Mouse (Mus musculus) stomach, embryonic 16.5 days (tissue): ENCODE measurements around the gene Taf8. TPM values are rescaled to one million over a fixed set of nuclear protein-coding genes. Genes with fewer than 3 reads are reported as not detected.
"Not testable (repeated sequence)": the region's sequence is repeated elsewhere in the genome, so short reads cannot be mapped to it uniquely, and the experiment has no call there.

Experiments used
- ATAC-seq: fragments of 200-750 bp; cut with Nextera tagmentation; 2 replicates; pipeline ENCODE4 v1.8.0; 2017; ENCODE audit warnings: moderate number of reproducible peaks, moderate TSS enrichment; ENCODE audit not compliant: insufficient read depth, low FRiP score
- H3K27ac ChIP-seq: fragments of 300-500 bp; sonication (generic); 2 replicates; pipeline ENCODE4 v1.5.1; 2014; ENCODE audit warnings: low read length
- H3K27me3 ChIP-seq: fragments of 300-500 bp; sonication (generic); 2 replicates; pipeline ENCODE4 v1.6.1; 2014; ENCODE audit warnings: low read length, control low read depth, mixed read lengths; ENCODE audit not compliant: control insufficient read depth, insufficient read depth
- H3K36me3 ChIP-seq: fragments of 300-500 bp; sonication (generic); 2 replicates; pipeline ENCODE4 v1.6.1; 2014; ENCODE audit warnings: low read length; ENCODE audit not compliant: control insufficient read depth, insufficient read depth
- H3K4me1 ChIP-seq: fragments of 300-500 bp; sonication (generic); 2 replicates; pipeline ENCODE4 v1.6.1; 2014; ENCODE audit warnings: low read length, control low read depth, mixed read lengths; ENCODE audit not compliant: control insufficient read depth, insufficient read depth
- H3K4me2 ChIP-seq: fragments of 300-500 bp; sonication (generic); 2 replicates; pipeline ENCODE4 v1.6.1; 2014; ENCODE audit warnings: low read depth, low read length, mixed read lengths
- H3K4me3 ChIP-seq: fragments of 300-500 bp; sonication (generic); replicated peaks from 2 replicates; pipeline ENCODE4 v1.5.1; 2014; ENCODE audit warnings: mild to moderate bottlenecking, low read length
- H3K9ac ChIP-seq: fragments of 300-500 bp; sonication (generic); 2 replicates; pipeline ENCODE4 v1.6.1; 2014; ENCODE audit warnings: low read length
- H3K9me3 ChIP-seq: fragments of 300-500 bp; sonication (generic); replicated peaks from 2 replicates; pipeline ENCODE4 v1.6.1; 2016; ENCODE audit warnings: low read length, control low read depth; ENCODE audit not compliant: control insufficient read depth
- WGBS: fragments of 180-500 bp; shearing (Covaris S2); extraction: QIAGEN DNeasy Blood & Tissue Kit; methylation state at CpG from one replicate; pipeline ENCODE4 v1.1.7; 2014; 5-methylcytosine and 5-hydroxymethylcytosine counted together
- polyA plus RNA-seq: library from polyadenylated mRNA; unstranded; fragments of >200 nt; fragmentation: Nextera tagmentation; extraction: Ambion mirVana; gene quantifications from 2 replicates; pipeline ENCODE4 v1.2.1, GENCODE M21; 2015

Taf8 gene
- polyA plus RNA-seq, 1 experiment from 2014 or later = 27.3 TPM

DNA sequence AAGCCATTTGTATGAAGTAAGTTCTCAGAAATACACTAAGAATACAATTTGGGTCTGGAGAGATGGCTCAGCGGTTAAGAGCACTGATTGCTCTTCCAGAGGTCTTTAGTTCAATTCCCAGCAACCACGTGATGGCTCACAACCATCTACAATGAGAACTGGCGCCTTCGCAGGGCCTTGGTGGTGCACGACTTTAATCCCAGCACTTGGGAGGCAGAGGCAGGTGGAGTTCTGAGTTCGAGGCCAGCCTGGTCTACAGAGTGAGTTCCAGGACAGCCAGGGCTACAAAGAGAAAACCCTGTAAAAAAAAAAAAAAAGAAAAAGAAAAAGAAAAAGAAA lies 584 bp upstream of the Taf8 start:
- ATAC-seq, H3K27me3 ChIP-seq, H3K9me3 ChIP-seq, H3K9ac ChIP-seq: not testable (repeated sequence)
- Histone ChIP-seq H3K27ac (peak overlapping the region; percentile 83; the same call in 1 of the 2 replicates), H3K4me3 (0 out of 2 replicates have a peak overlapping the region, but pooled peaks have one; percentile 83), H3K36me3 (peaks cover 17% of the 10 kb centered on the region), H3K4me1 (peaks cover 30% of the 10 kb centered on the region), H3K4me2 (peak overlapping the region; percentile 95)
- 80% methylated on average over 6 of the region's 6 CpGs for WGBS

DNA sequence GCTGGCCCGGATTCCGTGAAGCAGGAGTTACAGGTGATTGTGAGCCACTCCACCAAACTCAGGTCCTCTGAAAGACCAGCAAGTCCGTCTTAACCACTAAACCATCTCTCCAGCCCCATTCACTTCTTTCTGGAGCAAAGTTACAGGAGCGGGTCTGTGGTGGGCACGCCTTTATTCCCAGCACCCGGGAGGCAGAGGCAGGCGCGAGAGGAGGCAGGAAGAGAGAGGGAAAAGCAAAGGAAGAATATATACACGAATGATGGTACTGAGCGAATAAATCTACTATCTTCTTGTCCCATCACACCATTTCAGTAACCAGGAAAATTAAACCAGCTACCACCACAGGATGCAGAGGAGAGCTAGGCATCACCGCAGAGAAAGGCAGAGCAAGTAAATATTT lies 561 bp downstream of the Taf8 start:
- Histone ChIP-seq H3K27ac (peak overlapping the region; percentile 83), H3K4me2 (peak overlapping the region; percentile 95), H3K4me3 (peak overlapping the region; percentile 83), H3K9ac (peak overlapping the region; percentile 88), H3K36me3 (peaks cover 23% of the 10 kb centered on the region), H3K4me1 (peaks cover 24% of the 10 kb centered on the region), H3K27me3 (no peaks in the 10 kb centered on the region), H3K9me3 (no peaks in the 10 kb centered on the region)
- WGBS = 4% methylated on average over 11 of the region's 11 CpGs
- ATAC-seq = no peak

DNA sequence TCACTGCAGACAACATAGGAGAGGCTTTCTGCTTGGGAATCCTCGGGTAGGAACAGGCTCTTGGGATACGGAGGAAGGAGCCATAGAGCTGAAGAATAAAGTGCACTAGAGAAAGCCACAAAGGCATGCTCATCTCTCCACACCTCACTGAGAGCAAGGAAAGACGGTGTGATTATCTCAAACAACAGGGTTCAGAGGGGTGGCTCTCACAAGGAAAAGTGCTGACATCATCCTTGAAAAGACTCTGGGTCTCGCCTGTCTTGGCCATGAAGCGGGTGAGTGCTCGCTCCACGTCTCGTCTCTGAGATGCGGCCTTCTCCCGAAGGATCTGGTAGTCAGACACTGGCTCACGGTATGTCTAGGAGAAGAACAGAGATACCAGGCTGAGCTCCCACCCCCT lies 8.0 kb downstream of the Taf8 start:
- Histone ChIP-seq H3K4me1 (no peaks in the 10 kb centered on the region), H3K9me3 (no peaks in the 10 kb centered on the region), H3K27ac (no peak overlapping the region), H3K27me3 (no peaks in the 10 kb centered on the region), H3K36me3 (peaks cover 43% of the 10 kb centered on the region), H3K4me3 (no peak overlapping the region), H3K4me2 (no peak overlapping the region), H3K9ac (no peak overlapping the region)
- 89% methylated on average over 11 of the region's 11 CpGs for WGBS
- no peak for ATAC-seq

DNA sequence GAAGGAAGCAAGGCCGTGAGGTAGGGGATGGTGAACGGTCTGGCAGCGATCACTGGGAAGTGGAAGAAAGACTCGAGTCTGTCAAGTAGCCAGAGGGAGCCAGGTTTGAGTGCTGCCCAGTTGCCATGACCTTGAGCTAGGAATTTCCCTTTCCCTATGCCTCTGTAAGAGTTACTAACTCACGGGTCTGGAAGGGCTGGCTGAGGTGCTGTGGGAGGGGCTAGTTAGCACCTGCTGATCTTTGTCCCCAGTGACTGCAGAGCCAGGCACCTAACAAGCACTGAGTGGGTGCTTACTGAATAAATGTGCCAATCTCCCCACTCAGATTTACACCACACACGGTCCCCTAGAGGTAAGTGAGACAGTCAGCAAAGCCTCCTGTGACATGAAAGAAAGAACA lies 8.4 kb downstream of the Taf8 start:
- Histone ChIP-seq H3K4me1 (no peaks in the 10 kb centered on the region), H3K9ac (no peak overlapping the region), H3K27me3 (no peaks in the 10 kb centered on the region), H3K4me2 (no peak overlapping the region), H3K9me3 (no peaks in the 10 kb centered on the region), H3K4me3 (no peak overlapping the region), H3K36me3 (peaks cover 38% of the 10 kb centered on the region), H3K27ac (no peak overlapping the region)
- 87% methylated on average over 6 of the region's 6 CpGs for WGBS
- ATAC-seq = no peak; the same call in 1 of the 2 replicates

DNA sequence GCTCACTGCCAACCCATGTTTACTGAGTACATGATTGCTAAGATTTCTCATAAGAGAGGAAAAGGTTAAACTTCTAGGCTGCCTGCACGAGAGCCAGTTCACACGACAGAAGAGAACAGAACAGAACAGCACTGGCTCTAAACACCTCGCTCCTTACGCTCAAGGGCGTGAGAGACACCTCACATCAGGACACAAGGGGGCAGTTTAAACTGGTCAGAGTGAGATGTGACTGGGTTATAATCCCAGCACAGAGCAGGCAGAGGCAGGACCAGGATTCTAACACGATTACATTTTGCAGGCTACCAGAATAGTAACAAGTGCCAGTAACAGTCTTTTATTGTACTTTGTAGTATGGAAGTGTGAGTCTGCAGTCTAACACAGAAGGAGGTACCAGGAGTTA lies 9.4 kb downstream of the Taf8 start:
- 76% methylated on average over 6 of the region's 6 CpGs for WGBS
- no peaks in the 10 kb centered on the region for H3K9me3 ChIP-seq
- H3K4me1 ChIP-seq = no peaks in the 10 kb centered on the region
- H3K27me3 ChIP-seq = no peaks in the 10 kb centered on the region
- no peak overlapping the region for H3K9ac ChIP-seq
- H3K4me2 ChIP-seq = no peak overlapping the region
- H3K4me3 ChIP-seq = no peak overlapping the region
- H3K27ac ChIP-seq = no peak overlapping the region
- no peak for ATAC-seq
- peaks cover 31% of the 10 kb centered on the region for H3K36me3 ChIP-seq

DNA sequence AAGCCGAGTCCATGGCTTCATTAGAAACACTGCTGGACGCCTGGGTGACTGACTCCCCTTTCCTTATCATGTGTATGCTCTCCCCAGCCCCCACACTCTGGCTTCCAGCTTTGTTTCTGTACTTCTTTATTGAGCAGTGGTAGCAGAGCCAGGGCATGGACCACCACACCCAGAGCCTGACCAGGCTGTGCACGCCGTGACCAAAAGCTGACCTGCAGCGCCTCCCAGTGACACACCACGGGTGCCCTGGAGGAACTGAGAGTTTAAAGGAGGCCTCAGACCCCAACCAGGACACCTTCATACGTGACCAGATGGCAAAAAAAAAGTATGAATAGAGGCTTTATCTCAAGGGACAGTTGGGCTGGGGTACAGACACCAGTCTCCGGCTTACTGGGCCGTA lies 11.3 kb downstream of the Taf8 start:
- no peak overlapping the region for H3K4me2 ChIP-seq
- ATAC-seq = no peak
- H3K27me3 ChIP-seq = no peaks in the 10 kb centered on the region
- no peak overlapping the region for H3K4me3 ChIP-seq
- H3K9ac ChIP-seq = no peak overlapping the region
- H3K4me1 ChIP-seq = peaks cover 7% of the 10 kb centered on the region
- H3K36me3 ChIP-seq = peaks cover 19% of the 10 kb centered on the region
- no peaks in the 10 kb centered on the region for H3K9me3 ChIP-seq
- 72% methylated on average over 9 of the region's 9 CpGs for WGBS
- H3K27ac ChIP-seq = no peak overlapping the region

DNA sequence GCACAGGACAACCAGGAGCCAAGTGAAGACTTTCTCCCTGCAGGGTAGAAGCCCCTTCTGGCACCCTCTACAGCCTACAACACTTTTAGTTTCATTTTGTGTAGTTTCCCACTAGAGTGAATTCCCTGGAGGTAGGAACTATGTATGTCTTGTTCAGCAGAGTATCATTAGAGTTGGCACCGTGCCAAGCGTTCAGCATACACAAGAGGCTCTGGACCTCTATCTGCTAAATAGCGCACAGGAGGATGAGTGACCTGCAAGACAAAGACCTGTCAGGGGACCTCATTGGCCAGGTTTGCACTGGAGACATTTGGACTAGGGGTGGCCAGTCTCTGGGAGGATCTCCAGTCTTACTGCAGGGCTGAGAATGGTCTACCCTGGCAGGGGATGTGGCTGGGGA lies 16.3 kb downstream of the Taf8 start:
- Histone ChIP-seq H3K27me3 (no peaks in the 10 kb centered on the region), H3K4me2 (no peak overlapping the region), H3K9ac (peak overlapping the region; percentile 29; the same call in 1 of the 2 replicates), H3K9me3 (no peaks in the 10 kb centered on the region), H3K36me3 (no peaks in the 10 kb centered on the region), H3K4me3 (no peak overlapping the region), H3K27ac (peak overlapping the region; percentile 94), H3K4me1 (peaks cover 21% of the 10 kb centered on the region)
- no peak for ATAC-seq
- 48% methylated on average over 3 of the region's 3 CpGs for WGBS

DNA sequence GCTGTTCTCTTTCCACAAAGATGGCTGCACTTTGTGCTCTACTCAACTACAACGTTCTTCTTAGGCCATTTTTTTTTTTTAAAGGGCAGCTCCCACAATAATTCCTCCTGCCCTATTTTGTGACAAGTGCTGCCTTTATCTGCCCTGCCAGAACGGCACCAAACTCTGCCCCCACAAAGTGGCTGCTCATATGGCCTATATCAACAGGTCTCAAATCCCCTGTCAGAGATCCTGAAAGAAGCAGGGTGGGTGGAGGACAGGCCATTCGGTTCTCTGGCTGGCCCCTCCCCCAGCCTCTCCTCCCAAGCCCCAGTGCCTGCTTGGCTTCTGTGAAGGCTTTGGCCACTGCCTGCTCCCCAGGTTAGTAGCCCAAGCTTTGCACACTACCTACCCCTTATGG lies 17.1 kb downstream of the Taf8 start:
- no peak for ATAC-seq
- WGBS = 2% methylated on average over 3 of the region's 3 CpGs
- Histone ChIP-seq H3K9me3 (no peaks in the 10 kb centered on the region), H3K27ac (peak overlapping the region; percentile 94), H3K9ac (peak overlapping the region; percentile 26; the same call in 1 of the 2 replicates), H3K27me3 (no peaks in the 10 kb centered on the region), H3K4me3 (no peak overlapping the region), H3K4me2 (0 out of 2 replicates have a peak overlapping the region, but pooled peaks have one; percentile 9), H3K36me3 (no peaks in the 10 kb centered on the region), H3K4me1 (peaks cover 21% of the 10 kb centered on the region)

DNA sequence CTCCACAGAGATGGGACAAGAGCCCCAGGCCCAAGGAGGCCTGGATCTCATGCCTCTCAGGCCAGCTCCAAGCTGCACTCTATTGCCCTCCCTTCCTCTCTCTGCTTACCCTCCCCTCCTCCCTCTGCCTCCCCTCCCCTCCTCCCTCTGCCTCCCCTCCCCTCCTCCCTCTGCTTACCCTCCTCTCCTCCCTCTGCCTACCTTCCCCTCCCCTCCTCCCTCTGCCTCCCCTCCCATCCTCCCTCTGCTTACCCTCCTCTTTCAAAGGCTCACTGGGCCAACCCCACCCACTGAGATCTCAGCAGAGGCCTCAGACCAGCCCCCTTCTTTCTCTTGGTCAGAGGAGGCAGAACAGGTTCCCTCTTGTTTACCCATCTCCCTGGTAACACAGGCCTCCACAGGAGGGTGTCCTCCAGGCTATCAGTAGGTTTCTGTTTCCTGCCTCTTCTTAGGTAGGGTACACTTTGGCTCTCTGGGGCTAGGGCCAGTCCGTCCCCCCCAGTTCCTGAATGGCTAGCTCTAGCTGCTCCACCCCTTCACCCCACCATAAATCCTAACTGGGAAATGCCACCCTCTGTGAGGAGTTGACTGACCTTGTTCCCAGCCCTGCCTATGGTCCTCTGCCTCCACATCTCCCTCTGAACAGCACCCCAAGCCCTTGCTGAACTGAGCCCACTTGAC lies 17.7 kb downstream of the Taf8 start:
- Histone ChIP-seq H3K27me3 (no peaks in the 10 kb centered on the region), H3K9ac (peak overlapping the region; percentile 26; the same call in 1 of the 2 replicates), H3K9me3 (no peaks in the 10 kb centered on the region), H3K36me3 (no peaks in the 10 kb centered on the region), H3K27ac (peak overlapping the region; percentile 94), H3K4me1 (peaks cover 21% of the 10 kb centered on the region), H3K4me2 (0 out of 2 replicates have a peak overlapping the region, but pooled peaks have one; percentile 9), H3K4me3 (no peak overlapping the region)
- WGBS = 32% methylated on average over 1 of the region's 1 CpGs
- peak; percentile 94 for ATAC-seq
